Mouse (Mus musculus) cerebellum, postnatal 4 days (tissue): ENCODE data around the gene Sel1l.

Experiments
- DNase-seq, 2 experiments: peaks; one replicate each; pipeline ENCODE4 v3.0.0; 2022; ENCODE audit warnings: low spot score in 2 of 2, mixed read lengths in 1 of 2

Gene Sel1l

GRCm38 (mm10) chr12:91849045-91849467 is at the start of gene Sel1l:
Sel1l (minus strand) TSS chr12:91849157.
- peak; percentile 93 to 95 for DNase-seq

- no peak for DNase-seq
These were observed 43.9 kb upstream of the Sel1l start for GRCm38 (mm10) chr12:91892622-91893560.

DNA sequence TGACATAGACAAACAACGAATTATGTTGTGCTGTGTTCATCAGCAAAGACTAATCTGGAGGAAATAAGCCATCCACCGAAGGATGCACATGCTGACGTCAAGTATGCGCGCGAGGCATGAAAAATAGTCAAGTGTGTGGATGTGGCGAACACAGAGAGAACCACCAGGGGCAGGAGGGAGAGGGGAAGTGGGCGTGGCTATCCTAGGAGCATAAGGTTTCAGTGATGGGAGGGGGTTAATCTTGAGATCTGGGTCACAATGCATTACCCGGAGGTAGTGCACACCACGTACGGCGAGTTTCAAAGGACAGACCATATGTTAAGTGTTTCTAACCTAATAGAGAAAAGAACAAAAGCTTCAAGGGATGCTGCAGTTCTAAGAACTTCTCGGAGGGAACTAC is 31.5 kb upstream of the Sel1l start:
- DNase-seq: no peak

GRCm38 (mm10) chr12:91878912-91879250 is 29.9 kb upstream of the Sel1l start:
- no peak for DNase-seq

DNA sequence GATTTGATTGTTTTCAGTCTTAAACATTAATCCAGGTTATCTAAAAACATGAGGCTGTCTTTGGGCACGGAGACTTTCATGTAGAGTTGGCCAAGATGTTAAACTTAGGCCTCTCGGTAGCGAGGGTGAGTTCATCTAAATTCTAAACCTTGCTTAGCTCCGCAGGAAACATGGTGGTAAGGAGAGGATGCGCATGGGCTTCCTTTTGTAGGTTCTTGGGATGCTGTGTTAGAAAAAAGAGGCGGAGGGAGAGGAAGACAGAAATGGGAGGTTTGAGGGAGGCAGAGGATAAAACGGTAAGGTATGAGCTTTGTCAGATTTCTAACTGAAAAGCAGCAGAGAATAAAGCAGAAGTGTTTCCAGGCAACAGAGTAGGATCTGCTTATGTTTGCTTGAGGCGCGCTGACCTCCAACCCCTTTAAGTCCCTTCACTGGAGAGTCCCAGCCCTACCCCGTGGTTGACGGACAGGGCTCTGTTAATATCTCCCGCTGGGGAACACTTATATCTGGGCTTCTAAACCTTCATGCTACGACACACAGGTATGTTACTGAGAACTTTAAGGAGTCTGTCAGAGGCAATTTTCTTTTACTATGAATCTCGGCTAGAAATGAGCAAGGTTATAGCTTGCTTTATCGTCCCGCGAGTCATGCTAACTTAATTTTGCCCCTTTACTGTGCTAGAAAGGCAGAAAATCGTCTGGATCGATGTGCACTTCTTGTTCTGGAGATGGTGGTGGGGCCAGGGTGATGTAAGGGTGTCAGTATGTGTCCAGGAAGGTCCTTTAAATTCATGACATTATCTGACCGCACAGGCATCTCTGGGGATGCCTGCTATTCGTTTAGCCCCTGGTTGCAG is 29.3 kb upstream of the Sel1l start:
- no peak for DNase-seq

DNA sequence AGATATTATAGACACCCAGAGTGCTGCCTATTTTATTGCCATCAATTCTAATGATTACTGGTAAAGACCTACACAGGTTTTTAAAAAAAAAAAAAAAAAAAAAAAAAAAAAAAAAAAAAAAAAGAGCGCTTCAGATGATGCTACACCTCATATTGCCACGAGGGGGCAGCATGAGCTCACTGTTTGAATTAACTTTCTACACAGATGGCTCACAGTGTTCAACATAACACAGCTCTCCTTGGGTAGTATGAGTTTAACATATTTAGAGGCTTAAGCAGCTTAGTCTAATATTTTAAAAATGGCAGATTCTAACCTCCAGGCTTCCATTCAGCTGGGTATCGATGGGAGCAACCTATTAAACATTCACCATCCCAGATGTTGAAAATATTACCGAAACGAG is 28.7 kb upstream of the Sel1l start:
- DNase-seq: peak in 1 of 2 experiments; percentile 32

- DNase-seq: no peak
These were observed 21.7 kb upstream of the Sel1l start for GRCm38 (mm10) chr12:91870671-91871070.

DNA sequence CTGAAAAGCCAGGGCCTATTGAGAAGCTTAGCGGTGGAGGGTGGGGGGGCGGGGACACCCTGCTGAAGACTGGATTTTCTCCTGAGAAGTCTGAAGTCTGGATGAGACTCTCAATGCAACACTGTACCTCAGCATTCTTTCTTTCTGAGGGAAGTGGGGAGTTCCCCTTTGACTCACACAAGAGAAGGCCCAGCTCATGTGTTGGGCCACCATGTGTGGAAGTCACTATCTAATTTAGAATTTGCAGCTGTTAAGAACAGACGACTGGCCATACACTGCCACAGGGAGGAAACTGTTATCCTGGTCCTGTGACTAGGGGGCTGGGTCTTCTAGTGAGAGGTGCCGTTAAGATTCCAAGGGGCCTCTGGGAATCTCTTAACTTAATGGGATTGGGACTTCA is 20.4 kb upstream of the Sel1l start:
- DNase-seq: no peak

- DNase-seq: no peak
These were observed 5.4 kb upstream of the Sel1l start for GRCm38 (mm10) chr12:91854330-91854729.

DNA sequence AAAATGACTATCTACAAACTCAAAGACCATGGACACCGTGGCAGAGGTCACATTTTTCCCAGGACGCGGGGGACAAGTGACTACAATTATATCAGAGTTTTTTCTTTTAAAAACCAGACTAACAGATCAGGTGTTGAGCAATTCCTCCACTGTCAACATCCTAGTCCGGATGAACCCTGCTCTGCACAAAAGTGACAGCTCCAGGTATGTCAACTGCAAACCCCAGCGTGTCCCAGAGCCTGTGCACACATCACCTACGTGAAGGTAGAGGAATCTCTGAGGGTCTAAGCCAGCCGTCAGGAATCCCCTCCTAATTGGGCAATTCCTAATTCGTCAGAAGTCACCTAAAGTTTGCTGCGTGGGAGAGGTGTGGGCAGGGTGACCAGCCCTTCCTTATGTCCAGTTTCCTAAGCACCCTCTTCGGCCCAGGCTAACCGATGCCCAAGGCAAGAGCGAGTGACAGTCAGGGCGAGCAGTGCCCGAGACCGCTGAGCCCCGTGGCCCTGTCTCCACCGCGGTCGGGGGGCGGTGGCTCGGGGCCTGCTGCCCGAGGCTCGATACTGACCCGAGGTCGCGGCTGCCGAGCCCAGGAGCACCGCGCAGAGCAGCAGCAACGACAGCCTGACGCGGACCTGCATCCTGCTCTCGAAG is 438 bp downstream of the Sel1l start:
- DNase-seq: no peak

DNA sequence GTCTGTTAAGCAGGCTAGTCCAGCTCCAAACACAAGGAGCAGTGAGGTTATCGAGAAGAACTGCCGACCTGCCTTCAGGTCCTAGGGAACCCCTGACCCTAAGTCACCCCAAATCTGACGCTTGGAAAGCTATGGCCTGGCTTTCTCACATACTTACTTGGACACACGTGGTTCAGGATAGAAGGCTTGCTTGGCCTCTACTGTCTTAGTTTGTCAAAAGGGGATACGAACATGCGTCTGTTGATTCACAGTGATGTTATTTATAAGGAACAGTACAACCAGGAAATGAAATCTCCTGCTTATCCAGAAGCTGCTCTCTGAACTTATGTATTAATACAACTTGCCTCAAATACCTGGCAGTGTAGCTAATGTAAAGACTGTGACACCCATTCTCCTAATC is 2.9 kb downstream of the Sel1l start:
- no peak for DNase-seq

- DNase-seq: no peak
These were observed 3.6 kb downstream of the Sel1l start for GRCm38 (mm10) chr12:91845393-91845792.

GRCm38 (mm10) chr12:91844542-91844941 is 4.4 kb downstream of the Sel1l start:
- DNase-seq: no peak

DNA sequence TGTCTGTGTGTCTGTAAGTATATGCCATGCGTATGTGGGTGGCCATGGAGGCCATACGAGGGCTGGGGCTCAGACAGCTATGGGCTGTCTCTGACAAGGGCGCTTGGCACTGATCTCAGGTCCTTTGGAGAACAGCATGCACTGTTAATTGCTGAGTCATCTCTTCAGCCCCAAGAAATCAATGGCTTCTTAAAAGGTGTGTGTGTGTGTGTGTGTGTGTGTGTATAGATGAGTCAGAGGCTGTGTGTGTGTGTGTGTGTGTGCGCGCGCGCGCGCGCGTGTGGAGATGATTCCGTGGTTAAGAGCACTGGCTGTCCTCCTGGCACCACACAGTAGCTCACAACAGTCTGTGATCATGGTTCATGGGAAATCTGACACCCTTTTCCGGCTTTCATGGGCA is 5.1 kb downstream of the Sel1l start:
- DNase-seq: no peak

DNA sequence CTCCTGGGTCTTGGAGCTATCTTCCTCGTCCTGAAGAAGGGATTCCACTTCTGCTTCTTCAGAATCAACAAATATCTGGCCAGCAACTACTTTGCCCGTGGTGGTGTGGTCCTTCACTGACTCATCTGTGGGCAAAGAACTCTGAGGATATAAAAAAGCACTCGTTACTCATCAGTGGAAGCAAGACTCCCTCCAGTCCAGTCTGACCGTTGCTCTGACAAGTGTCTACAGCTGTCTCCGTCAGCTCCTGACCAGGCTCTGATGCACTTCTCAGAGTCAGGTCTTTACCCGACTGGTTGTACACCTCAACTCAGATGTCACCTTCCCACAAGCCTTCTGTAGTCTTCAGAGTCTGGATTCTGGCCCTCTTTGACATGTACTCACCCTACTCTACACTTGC is 7.2 kb downstream of the Sel1l start:
- no peak for DNase-seq

GRCm38 (mm10) chr12:91838261-91838660 is 10.7 kb downstream of the Sel1l start:
- no peak for DNase-seq

GRCm38 (mm10) chr12:91837401-91838065 is 11.4 kb downstream of the Sel1l start:
- no peak for DNase-seq

- no peak for DNase-seq
These were observed 15.0 kb downstream of the Sel1l start for GRCm38 (mm10) chr12:91833939-91834333.

- no peak for DNase-seq
These were observed 15.6 kb downstream of the Sel1l start for GRCm38 (mm10) chr12:91833237-91833938.

GRCm38 (mm10) chr12:91831410-91831809 is 17.5 kb downstream of the Sel1l start:
- no peak for DNase-seq

DNA sequence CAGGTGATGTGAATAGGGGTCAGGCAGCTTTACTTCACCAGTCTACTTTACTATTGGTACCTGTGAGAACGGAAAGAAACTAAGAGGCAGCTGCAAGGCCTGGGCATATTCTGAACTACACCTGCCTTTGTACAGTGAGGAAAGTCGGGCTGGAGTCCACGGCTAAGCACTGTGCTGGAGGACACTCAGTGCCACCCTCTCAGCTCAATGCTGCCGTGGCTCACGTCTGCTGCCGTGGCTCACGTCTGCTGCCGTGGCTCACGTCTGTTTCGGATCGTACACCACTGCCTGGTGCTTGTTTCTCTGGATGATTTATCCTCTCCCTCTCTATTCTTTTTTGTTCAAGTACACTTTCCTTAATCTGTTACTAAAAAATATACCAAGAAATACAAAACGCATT is 28.5 kb downstream of the Sel1l start:
- DNase-seq: no peak
